ENCODE assay signal across 8 mouse cellular contexts in genomic region chr2:25211121-25211670, GRCm38 (mm10). TPM values are rescaled to one million over a fixed set of nuclear protein-coding genes. Genes with fewer than 3 reads are reported as not detected.
DNase-seq lines count a peak whose midpoint lies in the region; ATAC-seq and TF ChIP-seq lines count a peak whose summit lies in the region.

Gene Nelfb, minus strand, starts transcription at chr2:25211489.

- H3K4me3 ChIP-seq in CH12.LX (replicated peaks in 1 of 3; ENCODE audit: low read depth in 2 of 3, low read length in 2 of 3, poor library complexity in 1 of 3), result peak within 1 kb of the TSS; percentile 78 to 93 (median 89)
- H3K4me3 ChIP-seq in forebrain, embryonic 11.5 days (ENCODE audit: low read depth, low read length), result peak within 1 kb of the TSS; percentile 78
- H3K4me3 ChIP-seq in heart, embryonic 15.5 days, result peak within 1 kb of the TSS; percentile 63
- H3K4me3 ChIP-seq in liver, embryonic 14.5 days (ENCODE audit: insufficient read depth in 1 of 2, low read depth in 2 of 2, low read length in 2 of 2), result peak within 1 kb of the TSS; percentile 87 to 98
- H3K4me3 ChIP-seq in stomach, embryonic 15.5 days (replicated peaks), result peak within 1 kb of the TSS; percentile 84

- H3K27ac ChIP-seq in CH12.LX (ENCODE audit: insufficient read depth, low read depth), result peak within 1 kb of the TSS; percentile 56
- H3K27ac ChIP-seq in forebrain, embryonic 11.5 days (ENCODE audit: low read depth, low read length), result peak within 1 kb of the TSS; percentile 57
- peak within 1 kb of the TSS; percentile 88 for H3K27ac ChIP-seq in heart, embryonic 15.5 days
- peak within 1 kb of the TSS; percentile 76 for H3K27ac ChIP-seq in liver, embryonic 14.5 days
- H3K27ac ChIP-seq in stomach, embryonic 15.5 days, result peak within 1 kb of the TSS; percentile 85

- peaks cover 11 to 29% of the 10 kb centered on the region in 2 experiments for H3K4me1 ChIP-seq in CH12.LX (ENCODE audit: control insufficient read depth in 1 of 2, insufficient read depth in 2 of 2)
- H3K4me1 ChIP-seq in forebrain, embryonic 11.5 days (replicated peaks; ENCODE audit: control insufficient read depth, insufficient read depth, low read length), result peaks cover 6% of the 10 kb centered on the region; the same call in 1 of the 2 replicates
- H3K4me1 ChIP-seq in heart, embryonic 15.5 days (replicated peaks), result peaks cover 20% of the 10 kb centered on the region
- H3K4me1 ChIP-seq in liver, embryonic 14.5 days (replicated peaks; ENCODE audit: control insufficient read depth in 2 of 2, insufficient read depth in 2 of 2, low read length in 1 of 2), result peaks cover 10 to 15% of the 10 kb centered on the region in 2 experiments
- H3K4me1 ChIP-seq in stomach, embryonic 15.5 days, result peaks cover 16% of the 10 kb centered on the region

- in situ Hi-C loops in CH12.LX (cut with MboI; ENCODE audit: low pct_ligation_motif_present, low pct_unique_long_range_greater_than_20kb, low sequenced_read_pairs), result no loop called here

- TF ChIP-seq EP300 in CH12.LX (IDR thresholded peaks at IDR 0.05; ENCODE audit: low read length), result no peak
- TF ChIP-seq EP300 in liver, embryonic 14.5 days (IDR thresholded peaks at IDR 0.05; ENCODE audit: low read depth), result peak; percentile 11; the same call in 1 of the 2 replicates

- dilution Hi-C loops in CH12.LX (cut with MboI; ENCODE audit: extremely low pct_ligation_motif_present, extremely low pct_unique_long_range_greater_than_20kb, low sequenced_read_pairs), result no loop called here

- ATAC-seq in forebrain, embryonic 11.5 days (replicated peaks; ENCODE audit: low FRiP score), result peak; percentile 95
- peak; percentile 92 for ATAC-seq in heart, embryonic 15.5 days (replicated peaks; ENCODE audit: insufficient number of reproducible peaks, insufficient read depth, low FRiP score, low read depth)
- peak; percentile 94 for ATAC-seq in liver, embryonic 14.5 days (ENCODE audit: insufficient read depth)
- ATAC-seq in stomach, embryonic 15.5 days (ENCODE audit: insufficient read depth, low FRiP score, low read depth), result peak; percentile 89

- no peak for TF ChIP-seq RAD21 in CH12.LX (IDR thresholded peaks at IDR 0.05; ENCODE audit: low read depth, low read length)

- H3K4me2 ChIP-seq in CH12.LX (ENCODE audit: insufficient read depth, low read depth, poor library complexity, severe bottlenecking), result peak within 1 kb of the TSS; percentile 89
- H3K4me2 ChIP-seq in forebrain, embryonic 11.5 days (ENCODE audit: low read depth, low read length, severe bottlenecking), result peak within 1 kb of the TSS; percentile 75
- H3K4me2 ChIP-seq in heart, embryonic 15.5 days, result peak within 1 kb of the TSS; percentile 75
- peak within 1 kb of the TSS; percentile 92 for H3K4me2 ChIP-seq in liver, embryonic 14.5 days (ENCODE audit: low read depth)
- peak within 1 kb of the TSS; percentile 87 for H3K4me2 ChIP-seq in stomach, embryonic 15.5 days

- peak; percentile 95 for DNase-seq in CH12.LX (ENCODE audit: extremely low read depth)
- DNase-seq in c-Kit-positive CD71-positive TER-119-negative erythroid progenitor cells, embryonic 14.5 days (ENCODE audit: low read depth), result peak; percentile 87
- peak; percentile 95 for DNase-seq in forebrain, embryonic 11.5 days (ENCODE audit: low spot score)
- peak; percentile 92 to 96 for DNase-seq in kidney, postnatal 25 days
- DNase-seq in liver, embryonic 14.5 days (ENCODE audit: low read depth in 3 of 3, low spot score in 3 of 3), result peak; percentile 78 to 81 (median 80)
- DNase-seq in neural tube, embryonic 10.5 days (ENCODE audit: extremely low spot score, low spot score), result peak; percentile 96

- peaks cover 4% of the 10 kb centered on the region for H3K27me3 ChIP-seq in CH12.LX (replicated peaks)
- H3K27me3 ChIP-seq in forebrain, embryonic 11.5 days (ENCODE audit: control insufficient read depth, insufficient read depth, low read length), result no peaks in the 10 kb centered on the region
- 0 out of 2 replicates have a peak, but pooled peaks cover 11% of the 10 kb centered on the region for H3K27me3 ChIP-seq in heart, embryonic 15.5 days
- H3K27me3 ChIP-seq in liver, embryonic 14.5 days (ENCODE audit: control insufficient read depth, insufficient read depth, low read length), result no peaks in the 10 kb centered on the region; the same call in 1 of the 2 replicates
- no peaks in the 10 kb centered on the region for H3K27me3 ChIP-seq in stomach, embryonic 15.5 days (replicated peaks)

- TF ChIP-seq CTCF in CH12.LX (conservative IDR thresholded peaks at IDR 0.05 in 1 of 2, IDR thresholded peaks at IDR 0.05 in 1 of 2; ENCODE audit: low read depth in 2 of 2, low read length in 2 of 2), result no peak
- TF ChIP-seq CTCF in liver, embryonic 14.5 days (IDR thresholded peaks at IDR 0.05; ENCODE audit: low read depth), result no peak; the same call in 1 of the 2 replicates

- peaks cover 23 to 35% of the 10 kb centered on the region in 2 experiments for H3K36me3 ChIP-seq in CH12.LX (replicated peaks in 1 of 2; ENCODE audit: control insufficient read depth in 1 of 2, insufficient read depth in 1 of 2, low read length in 1 of 2)
- H3K36me3 ChIP-seq in forebrain, embryonic 11.5 days (ENCODE audit: control insufficient read depth, insufficient read depth, low read length), result no peaks in the 10 kb centered on the region
- H3K36me3 ChIP-seq in heart, embryonic 15.5 days, result peaks cover 22% of the 10 kb centered on the region
- H3K36me3 ChIP-seq in liver, embryonic 14.5 days (replicated peaks; ENCODE audit: control insufficient read depth, insufficient read depth, low read depth), result peaks cover 12% of the 10 kb centered on the region
- peaks cover 5% of the 10 kb centered on the region; the same call in 1 of the 2 replicates for H3K36me3 ChIP-seq in stomach, embryonic 15.5 days

- under 1% methylated on average over 43 of the region's 44 CpGs for WGBS in forebrain, embryonic 11.5 days
- under 1% methylated on average over 44 of the region's 44 CpGs for WGBS in heart, embryonic 15.5 days
- under 1% methylated on average over 44 of the region's 44 CpGs for WGBS in liver, embryonic 14.5 days (ENCODE audit: insufficient replicate concordance)
- WGBS in stomach, embryonic 15.5 days, result under 1% methylated on average over 44 of the region's 44 CpGs

- peak within 1 kb of the TSS; percentile 84 for H3K9ac ChIP-seq in CH12.LX (ENCODE audit: insufficient read depth, low read depth)
- peak within 1 kb of the TSS; percentile 89 for H3K9ac ChIP-seq in forebrain, embryonic 11.5 days (ENCODE audit: low read length)
- peak within 1 kb of the TSS; percentile 80 for H3K9ac ChIP-seq in heart, embryonic 15.5 days
- peak within 1 kb of the TSS; percentile 98 for H3K9ac ChIP-seq in liver, embryonic 14.5 days (replicated peaks)
- peak within 1 kb of the TSS; percentile 91 for H3K9ac ChIP-seq in stomach, embryonic 15.5 days

- TF ChIP-seq POLR2A in CH12.LX (IDR thresholded peaks at IDR 0.05; ENCODE audit: low read depth, low read length), result peak; percentile 88

- H3K9me3 ChIP-seq in CH12.LX (replicated peaks; ENCODE audit: low read length), result no peaks in the 10 kb centered on the region
- H3K9me3 ChIP-seq in forebrain, embryonic 11.5 days (ENCODE audit: control insufficient read depth, low read length), result no peaks in the 10 kb centered on the region
- H3K9me3 ChIP-seq in heart, embryonic 15.5 days (replicated peaks), result no peaks in the 10 kb centered on the region
- no peaks in the 10 kb centered on the region for H3K9me3 ChIP-seq in liver, embryonic 14.5 days (ENCODE audit: control insufficient read depth, low read length)
- H3K9me3 ChIP-seq in stomach, embryonic 15.5 days, result no peaks in the 10 kb centered on the region

- peaks cover 23% of the 10 kb centered on the region for H3K79me2 ChIP-seq in CH12.LX (replicated peaks; ENCODE audit: control insufficient read depth, extremely low read depth, insufficient read depth, poor library complexity, severe bottlenecking)

TF ChIP-seq in CH12.LX, 34 proteins besides CTCF, POLR2A, EP300 and RAD21 (continues in another document):
- TF ChIP-seq ETS1 (conservative IDR thresholded peaks at IDR 0.05; ENCODE audit: low read depth, low read length) (peak; percentile 19; the same call in 1 of the 2 replicates), RCOR1 (conservative IDR thresholded peaks at IDR 0.05; ENCODE audit: low read depth, low read length) (no peak), SMC3 (IDR thresholded peaks at IDR 0.05; ENCODE audit: low read depth, low read length) (no peak), ZC3H11A (IDR thresholded peaks at IDR 0.05; ENCODE audit: low read depth, low read length) (no peak), CHD1 (IDR thresholded peaks at IDR 0.05; ENCODE audit: low read depth, low read length) (no peak), IRF4 (IDR thresholded peaks at IDR 0.05; ENCODE audit: low read depth, low read length) (peak; percentile 92), MAX (IDR thresholded peaks at IDR 0.05; ENCODE audit: low read length) (peak; percentile 74), MAZ (IDR thresholded peaks at IDR 0.05; ENCODE audit: low read depth, low read length) (peak; percentile 61; the same call in 1 of the 2 replicates), PAX5 (IDR thresholded peaks at IDR 0.05; ENCODE audit: low read length) (no peak), ZNF384 (IDR thresholded peaks at IDR 0.05; ENCODE audit: low read depth, low read length) (no peak), USF1 (IDR thresholded peaks at IDR 0.05; ENCODE audit: low read depth, low read length) (0 out of 2 replicates have a peak, but pooled peaks have one; percentile 2), MAFK (IDR thresholded peaks at IDR 0.05; ENCODE audit: insufficient replicate concordance, low read length) (no peak), TCF12 (IDR thresholded peaks at IDR 0.05; ENCODE audit: low read depth, low read length) (peak; percentile 91), HCFC1 (IDR thresholded peaks at IDR 0.05; ENCODE audit: low read depth, low read length) (peak; percentile 93), E2F4 (IDR thresholded peaks at IDR 0.05; ENCODE audit: insufficient replicate concordance, low read depth, low read length) (peak; percentile 55; the same call in 1 of the 2 replicates), CHD2 (IDR thresholded peaks at IDR 0.05; ENCODE audit: low read length) (0 out of 2 replicates have a peak, but pooled peaks have one; percentile 27), TBP (conservative IDR thresholded peaks at IDR 0.05; ENCODE audit: low read depth, low read length) (0 out of 2 replicates have a peak, but pooled peaks have one; percentile 32), NRF1 (IDR thresholded peaks at IDR 0.05; ENCODE audit: low read depth, low read length) (peak; percentile 62)

RNA-seq across cellular contexts. Expression of gene Nelfb, which starts in this region (rescaled TPM):
- total RNA-seq in CH12.LX (2012; rRNA removed), result 57.0 and 58.7 TPM in 2 replicates
- 42.0 and 53.6 TPM in 2 replicates for total RNA-seq in CH12.LX (2014; rRNA removed)
- 52.5 and 58.0 TPM in 2 replicates for polyA plus RNA-seq in CH12.LX (2012; ENCODE audit: insufficient read length, low read depth)
- 110 TPM in 2 replicates for polyA plus RNA-seq in forebrain, embryonic 11.5 days (2014; fragmentation: Nextera tagmentation; extraction: Ambion mirVana)
- polyA plus RNA-seq in heart, embryonic 15.5 days (2015; fragmentation: Nextera tagmentation; extraction: Ambion mirVana), result 62.7 and 79.5 TPM in 2 replicates
- 18.7 and 21.3 TPM in 2 replicates for polyA plus RNA-seq in liver, embryonic 14.5 days (2012; rRNA removed)
- 23.7 and 27.3 TPM in 2 replicates for polyA plus RNA-seq in liver, embryonic 14.5 days (2014; fragmentation: Nextera tagmentation; extraction: Ambion mirVana)
- polyA plus RNA-seq in stomach, embryonic 15.5 days (2015; fragmentation: Nextera tagmentation; extraction: Ambion mirVana), result 105 and 106 TPM in 2 replicates

Comparison
In these comparisons a context has a peak if more than half of its experiments do, and no peak if none do; other contexts are left out.
1. Peak in every context shown above with its lines: DNase-seq, ATAC-seq, H3K4me3 ChIP-seq and H3K27ac ChIP-seq.